Mouse (Mus musculus) kidney, adult 11 months (tissue): ENCODE results near the gene Pcnx.
"Not testable (repeated sequence)": the region's sequence is repeated elsewhere in the genome, so short reads cannot be mapped to it uniquely, and the experiment has no call there.

ENCODE experiments used
- DNase-seq: peaks from one replicate; pipeline ENCODE4 v3.0.0; 2022

The Pcnx gene

GRCm38 (mm10) chr12:81971884-81972362 is 112.1 kb downstream of the Pcnx start:
- no peak for DNase-seq

DNA sequence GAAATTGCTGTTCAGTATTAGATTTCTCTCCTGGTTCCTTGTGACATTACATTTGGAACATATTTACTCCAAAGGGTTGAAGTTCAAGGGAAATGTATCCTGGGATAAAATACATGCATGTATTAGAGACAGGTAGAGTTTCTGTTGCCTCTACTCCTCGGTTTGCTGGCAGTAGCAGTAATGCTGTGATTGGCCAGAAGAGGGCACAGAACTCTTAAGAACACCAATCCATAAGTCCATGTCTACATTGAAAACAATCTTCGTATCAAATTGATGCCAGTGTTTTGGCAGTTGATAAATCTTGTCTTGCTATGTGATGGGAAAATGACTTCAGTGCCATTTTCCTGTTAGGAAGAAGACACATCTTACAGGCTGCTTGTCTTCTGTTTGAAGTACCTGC is 115.0 kb downstream of the Pcnx start:
- DNase-seq, result no peak

- no peak for DNase-seq
Measured at GRCm38 (mm10) chr12:81977346-81977745, 117.5 kb downstream of the Pcnx start.

DNA sequence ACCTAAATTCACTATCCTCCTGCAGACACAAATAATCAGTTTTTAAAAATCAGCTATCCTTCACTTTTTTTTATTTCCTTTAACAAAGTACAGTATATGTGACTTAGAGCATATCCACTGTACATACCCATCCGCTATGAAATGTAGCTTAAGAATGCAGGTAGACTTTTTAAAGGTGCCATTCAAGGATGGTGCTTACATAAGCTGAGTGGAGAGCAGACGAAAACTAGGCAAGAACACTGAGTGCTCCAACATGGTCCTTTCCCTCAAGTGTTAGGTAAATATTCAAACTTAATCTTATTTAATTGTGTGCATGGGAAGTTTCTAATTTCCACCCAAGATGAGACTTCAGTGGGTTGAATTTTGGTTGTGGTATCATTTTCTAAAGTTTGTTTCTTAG is 119.5 kb downstream of the Pcnx start:
- DNase-seq, result no peak

GRCm38 (mm10) chr12:81992106-81992505 is 132.3 kb downstream of the Pcnx start:
- DNase-seq, result no peak

GRCm38 (mm10) chr12:81992996-81993395 is 133.2 kb downstream of the Pcnx start:
- no peak for DNase-seq

DNA sequence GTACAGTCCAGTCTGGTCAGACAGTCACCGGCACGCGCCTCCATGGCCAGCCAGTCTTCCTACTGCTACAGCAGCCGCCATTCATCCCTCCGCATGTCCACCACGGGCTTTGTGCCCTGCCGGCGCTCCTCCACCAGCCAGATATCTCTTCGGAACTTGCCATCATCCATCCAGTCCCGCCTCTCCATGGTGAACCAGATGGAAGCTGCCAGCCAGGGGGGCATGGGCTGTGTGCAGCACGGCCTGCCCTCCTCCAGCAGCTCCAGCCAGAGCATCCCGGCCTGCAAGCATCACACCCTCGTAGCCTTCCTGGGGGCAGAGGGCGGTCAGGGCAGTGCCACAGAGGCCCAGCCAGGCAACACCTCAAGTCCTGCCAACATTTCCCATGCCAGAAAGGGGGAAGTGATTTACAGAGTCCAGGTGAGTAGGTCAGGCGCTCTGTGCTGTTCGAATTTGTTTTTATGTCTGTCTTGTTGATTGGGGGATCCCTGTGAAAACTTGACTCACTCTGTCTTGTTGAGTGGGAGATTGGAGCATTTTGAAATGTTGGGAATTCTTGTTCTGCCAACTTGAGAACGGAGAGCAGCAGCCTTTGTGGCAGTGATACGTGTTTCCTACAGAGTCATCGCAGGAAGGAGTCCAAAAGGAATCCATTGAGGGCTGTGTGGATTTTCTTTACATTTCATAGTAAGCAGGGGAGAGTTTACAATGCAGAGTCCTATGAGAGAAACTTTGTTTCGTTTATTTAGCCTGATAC is 135.3 kb downstream of the Pcnx start:
- no peak for DNase-seq

GRCm38 (mm10) chr12:81996679-81997362 is 137.0 kb downstream of the Pcnx start:
- no peak for DNase-seq

- no peak for DNase-seq
Measured at GRCm38 (mm10) chr12:81997497-81997896, 137.7 kb downstream of the Pcnx start.

GRCm38 (mm10) chr12:82002697-82003096 is 142.9 kb downstream of the Pcnx start:
- DNase-seq, result not testable (repeated sequence)

DNA sequence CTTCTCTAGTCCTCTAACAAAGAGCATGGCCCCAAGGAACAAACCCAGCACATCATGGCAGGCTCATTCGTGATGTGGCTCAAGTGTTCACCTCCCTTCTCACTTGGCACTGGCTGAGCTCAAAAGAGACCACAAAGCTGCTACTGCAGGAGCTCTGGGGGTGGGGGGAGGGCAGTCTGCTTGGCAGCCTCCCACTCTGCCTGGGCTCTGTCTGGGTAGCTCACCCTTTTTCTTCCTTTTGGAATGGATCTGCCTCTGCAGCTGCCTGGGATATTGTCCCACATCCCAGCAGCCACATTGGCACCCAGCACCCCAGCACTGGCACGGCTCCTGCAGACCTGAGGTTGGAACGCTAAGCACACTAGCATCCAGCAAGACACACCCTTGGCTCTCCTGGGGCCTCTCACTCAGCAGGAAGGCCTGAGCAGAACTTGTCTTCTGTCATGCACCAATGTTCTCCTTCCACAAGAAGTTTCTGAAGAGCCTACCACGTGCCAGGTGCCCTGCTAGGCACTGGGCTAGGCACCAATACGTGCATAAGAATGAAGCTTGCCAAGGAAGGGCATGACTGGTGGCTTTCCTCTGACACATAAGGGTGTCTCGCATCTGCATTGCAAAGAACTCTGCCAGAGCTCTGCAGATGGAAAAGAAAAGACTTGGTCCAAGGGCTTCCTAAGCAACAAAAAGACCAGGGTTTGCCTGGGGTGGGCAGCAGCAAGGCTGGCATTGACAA is 166.2 kb downstream of the Pcnx start:
- not testable (repeated sequence) for DNase-seq

DNA sequence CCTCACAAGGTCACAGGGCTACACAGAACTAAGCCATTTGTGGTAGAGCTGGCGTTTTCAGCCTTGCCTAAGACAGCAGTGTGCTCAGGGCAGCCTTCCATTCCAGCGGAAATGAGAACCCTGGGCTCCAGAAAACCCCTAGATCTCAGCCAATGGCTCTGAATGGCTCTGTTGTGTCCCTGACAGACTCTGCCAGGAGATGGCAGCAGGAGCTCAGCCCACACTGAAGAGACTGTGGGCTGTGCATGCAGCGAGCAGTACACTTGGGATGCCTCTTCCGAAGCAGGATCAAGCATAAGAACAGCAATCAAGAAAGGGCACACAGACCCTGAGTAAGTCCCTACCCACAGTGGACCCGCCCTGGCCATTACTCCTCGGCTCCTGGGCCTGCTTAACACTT is 173.7 kb downstream of the Pcnx start:
- DNase-seq, result not testable (repeated sequence)

GRCm38 (mm10) chr12:82033973-82034372 is 174.2 kb downstream of the Pcnx start:
- not testable (repeated sequence) for DNase-seq

DNA sequence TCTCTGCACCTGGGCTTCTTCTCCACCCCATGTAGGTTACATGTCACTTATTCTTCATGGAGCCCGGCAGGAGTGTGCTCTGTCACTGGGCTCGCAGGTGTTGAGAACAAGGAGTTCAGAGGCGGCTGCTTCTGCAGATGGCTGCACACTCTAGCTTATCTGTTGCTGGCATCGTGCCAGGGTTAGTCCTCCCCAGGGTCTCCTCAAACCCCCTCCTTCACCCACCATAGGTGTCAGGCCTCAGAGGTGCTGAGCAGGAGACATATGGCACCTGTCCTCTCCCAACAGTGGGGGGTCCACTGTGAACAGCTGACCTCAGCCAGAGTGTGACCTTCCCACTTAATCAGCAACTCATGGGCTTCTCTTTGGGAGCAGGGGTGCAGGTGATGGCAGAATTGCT is 184.3 kb downstream of the Pcnx start:
- not testable (repeated sequence) for DNase-seq
